Mouse (Mus musculus): ENCODE results near the gene Tbc1d22a. TPM values are rescaled to one million over a fixed set of nuclear protein-coding genes. Genes with fewer than 3 reads are reported as not detected.

The Tbc1d22a gene
- polyA plus RNA-seq, 1 experiment from 2014 or later: 12.0 TPM

DNA sequence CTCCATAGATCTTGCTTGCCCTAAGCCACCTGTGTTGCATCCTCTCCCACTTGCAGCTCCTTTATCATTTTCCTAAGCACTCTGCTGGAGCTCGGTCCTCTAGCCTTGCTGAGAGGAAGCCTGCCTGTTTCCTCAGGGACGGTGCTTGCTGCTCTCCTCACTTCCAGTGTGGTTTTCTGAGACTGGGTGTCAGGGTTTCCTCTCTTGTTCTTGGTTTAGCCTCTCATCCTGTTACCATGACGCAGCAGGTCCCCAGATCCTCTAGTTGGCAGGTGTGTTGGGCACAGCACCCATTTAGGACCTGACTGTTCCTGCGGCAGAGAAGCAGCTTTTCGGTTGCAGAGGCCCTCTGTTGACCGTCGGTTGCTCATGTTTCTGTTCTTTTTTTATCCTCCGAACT lies 172.1 kb downstream of the Tbc1d22a start:
- no peaks in the 10 kb centered on the region for H3K36me3 ChIP-seq
- WGBS: 87% methylated on average over 8 of the region's 8 CpGs
- H3K4me1 ChIP-seq: peaks cover 13% of the 10 kb centered on the region
- H3K27ac ChIP-seq: no peak overlapping the region
- H3K9me3 ChIP-seq (replicated peaks): no peaks in the 10 kb centered on the region
- no peak for DNase-seq (ENCODE audit: low spot score)
- no peaks in the 10 kb centered on the region for H3K27me3 ChIP-seq (ENCODE audit: low read depth, poor library complexity, severe bottlenecking)
- no peak overlapping the region for H3K4me3 ChIP-seq

- Histone ChIP-seq H3K27me3 (ENCODE audit: low read depth, poor library complexity, severe bottlenecking) (no peaks in the 10 kb centered on the region), H3K27ac (no peak overlapping the region), H3K4me3 (no peak overlapping the region), H3K4me1 (peaks cover 13% of the 10 kb centered on the region), H3K36me3 (peaks cover 2% of the 10 kb centered on the region; the same call in 1 of the 2 replicates), H3K9me3 (replicated peaks) (no peaks in the 10 kb centered on the region)
- DNase-seq (ENCODE audit: low spot score): no peak
- WGBS: 82% methylated on average over 3 of the region's 3 CpGs
Measured at GRCm38 (mm10) chr15:86388597-86388996, 174.3 kb downstream of the Tbc1d22a start.

DNA sequence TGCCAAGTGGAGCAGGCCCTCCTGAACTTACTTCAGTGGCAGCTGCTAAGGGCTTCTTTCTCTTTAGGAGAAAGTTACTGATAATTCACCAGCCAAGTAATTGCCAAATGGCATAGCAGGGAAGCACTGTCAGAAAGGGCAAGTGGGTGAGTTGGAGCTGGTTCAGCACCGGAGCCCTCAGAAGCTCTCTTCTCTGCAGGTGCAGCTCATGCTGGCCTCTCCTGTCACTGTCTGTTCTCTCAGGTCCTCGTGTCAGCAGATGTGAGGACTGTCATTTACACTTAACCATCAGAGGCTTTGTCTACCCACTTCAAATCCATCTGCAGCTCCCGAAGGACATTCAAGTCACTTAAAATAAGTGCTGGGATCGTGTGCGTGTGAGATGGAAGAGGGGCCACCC lies 190.6 kb downstream of the Tbc1d22a start:
- 81% methylated on average over 5 of the region's 5 CpGs for WGBS
- H3K27me3 ChIP-seq (ENCODE audit: low read depth, poor library complexity, severe bottlenecking): no peaks in the 10 kb centered on the region
- H3K9me3 ChIP-seq (replicated peaks): no peaks in the 10 kb centered on the region
- H3K4me1 ChIP-seq: 0 out of 2 replicates have a peak, but pooled peaks cover 5% of the 10 kb centered on the region
- H3K27ac ChIP-seq: no peak overlapping the region
- no peaks in the 10 kb centered on the region for H3K36me3 ChIP-seq
- H3K4me3 ChIP-seq: no peak overlapping the region
- DNase-seq (ENCODE audit: low spot score): no peak

GRCm38 (mm10) chr15:86405527-86405926 lies 191.3 kb downstream of the Tbc1d22a start:
- no peaks in the 10 kb centered on the region for H3K36me3 ChIP-seq
- H3K4me1 ChIP-seq: 0 out of 2 replicates have a peak, but pooled peaks cover 5% of the 10 kb centered on the region
- H3K9me3 ChIP-seq (replicated peaks): no peaks in the 10 kb centered on the region
- DNase-seq (ENCODE audit: low spot score): peak; percentile 76
- H3K4me3 ChIP-seq: no peak overlapping the region
- no peaks in the 10 kb centered on the region for H3K27me3 ChIP-seq (ENCODE audit: low read depth, poor library complexity, severe bottlenecking)
- WGBS: 24% methylated on average over 4 of the region's 4 CpGs
- 0 out of 2 replicates have a peak overlapping the region, but pooled peaks have one; percentile 12 for H3K27ac ChIP-seq

DNA sequence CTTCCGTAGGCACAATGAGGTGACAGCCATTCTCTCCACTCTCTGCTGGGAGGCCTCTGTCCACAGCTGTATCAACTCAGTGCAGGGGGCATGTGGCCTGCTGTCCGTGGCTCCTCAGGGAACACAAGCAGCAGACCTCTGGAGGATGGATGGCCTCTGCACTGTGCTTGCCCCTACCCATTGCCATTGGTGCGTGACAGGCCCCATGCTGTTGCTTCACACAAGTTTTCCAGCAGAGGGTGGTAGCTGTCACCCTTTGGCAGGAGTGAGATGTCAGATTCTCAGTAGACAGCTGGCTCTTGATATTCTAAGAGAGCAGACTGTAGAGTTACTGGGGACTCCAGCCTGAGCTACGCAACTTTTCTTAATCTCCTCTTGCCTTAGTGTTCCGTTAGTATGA lies 195.1 kb downstream of the Tbc1d22a start:
- WGBS: 69% methylated on average over 5 of the region's 5 CpGs
- H3K27me3 ChIP-seq (ENCODE audit: low read depth, poor library complexity, severe bottlenecking): no peaks in the 10 kb centered on the region
- H3K4me1 ChIP-seq: 0 out of 2 replicates have a peak, but pooled peaks cover 3% of the 10 kb centered on the region
- H3K4me3 ChIP-seq: no peak overlapping the region
- H3K36me3 ChIP-seq: no peaks in the 10 kb centered on the region
- H3K27ac ChIP-seq: no peak overlapping the region
- no peak for DNase-seq (ENCODE audit: low spot score)
- no peaks in the 10 kb centered on the region for H3K9me3 ChIP-seq (replicated peaks)

DNA sequence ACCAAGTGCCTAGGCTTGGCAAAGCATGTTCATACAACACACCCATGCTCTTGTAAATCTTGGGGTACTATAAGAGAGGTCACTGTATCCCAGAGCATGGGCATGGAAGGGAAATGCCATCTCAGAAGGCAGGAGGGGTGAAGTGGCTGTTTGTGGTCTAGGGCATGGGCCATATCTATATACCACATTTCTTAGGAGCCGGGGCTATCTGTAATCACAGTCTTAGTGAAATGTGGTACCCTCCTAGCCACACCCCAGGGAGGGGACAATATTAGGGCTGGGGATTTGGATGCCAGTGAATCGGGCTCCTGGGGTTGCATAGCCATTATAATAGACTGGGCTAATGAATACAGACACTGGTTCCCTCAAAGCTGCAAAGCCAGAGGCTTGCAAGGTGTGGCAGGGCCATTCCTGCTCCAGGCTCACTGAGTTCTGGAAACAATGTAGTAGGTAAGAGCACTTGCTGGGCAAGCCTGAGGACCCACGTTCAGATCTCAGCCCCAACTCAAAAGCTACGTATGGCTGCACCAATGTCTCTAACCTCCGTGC lies 197.3 kb downstream of the Tbc1d22a start:
- no peak for DNase-seq (ENCODE audit: low spot score)
- 80% methylated on average over 5 of the region's 5 CpGs for WGBS
- Histone ChIP-seq H3K4me1 (no peaks in the 10 kb centered on the region), H3K9me3 (replicated peaks) (no peaks in the 10 kb centered on the region), H3K27me3 (ENCODE audit: low read depth, poor library complexity, severe bottlenecking) (no peaks in the 10 kb centered on the region), H3K27ac (no peak overlapping the region), H3K36me3 (no peaks in the 10 kb centered on the region), H3K4me3 (no peak overlapping the region)

DNA sequence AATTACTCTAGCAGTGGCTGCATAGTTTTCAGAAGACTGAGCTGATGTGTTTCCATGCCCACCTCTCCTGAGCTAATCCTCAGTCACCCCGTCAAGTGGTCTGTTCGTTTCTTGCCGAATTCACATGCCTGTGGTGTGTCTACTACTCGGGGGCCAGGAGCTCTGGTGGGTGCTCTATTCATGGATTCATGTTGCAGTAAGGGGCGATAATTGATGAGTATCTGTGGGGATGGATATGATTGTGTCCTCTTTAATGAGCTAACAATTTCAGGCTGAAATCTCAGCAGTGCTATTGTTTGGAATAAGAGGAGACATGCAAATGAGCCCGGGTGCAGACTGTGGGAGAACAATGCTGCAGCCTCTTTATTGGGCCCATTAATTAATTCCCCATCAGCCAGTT lies 201.7 kb downstream of the Tbc1d22a start:
- DNase-seq (ENCODE audit: low spot score): no peak
- no peaks in the 10 kb centered on the region for H3K9me3 ChIP-seq (replicated peaks)
- 84% methylated on average over 6 of the region's 6 CpGs for WGBS
- no peaks in the 10 kb centered on the region for H3K36me3 ChIP-seq
- no peak overlapping the region for H3K4me3 ChIP-seq
- 0 out of 2 replicates have a peak, but pooled peaks cover 3% of the 10 kb centered on the region for H3K27me3 ChIP-seq (ENCODE audit: low read depth, poor library complexity, severe bottlenecking)
- peaks cover 6% of the 10 kb centered on the region; the same call in 1 of the 2 replicates for H3K4me1 ChIP-seq
- H3K27ac ChIP-seq: no peak overlapping the region

DNA sequence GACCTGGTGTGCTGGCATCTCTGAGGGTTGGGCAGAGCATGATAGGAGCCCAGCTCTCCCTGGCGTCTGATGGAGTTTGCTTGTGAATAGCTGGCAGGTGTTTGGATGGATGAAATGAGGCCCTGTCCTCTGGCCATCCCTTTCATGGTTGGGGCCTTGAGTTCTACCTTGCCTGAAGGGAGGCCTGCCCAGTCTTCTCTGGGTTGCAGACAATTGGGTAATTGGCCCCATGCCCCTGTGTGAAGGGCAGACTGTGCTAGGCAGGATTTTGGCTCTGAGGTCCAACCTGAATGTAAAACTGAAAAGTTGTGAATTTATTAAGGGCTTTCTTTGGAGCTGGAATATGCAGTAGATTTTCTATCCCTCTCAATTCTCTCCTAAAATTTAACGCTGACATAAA lies 204.2 kb downstream of the Tbc1d22a start:
- H3K4me3 ChIP-seq: no peak overlapping the region
- no peak overlapping the region for H3K27ac ChIP-seq
- H3K27me3 ChIP-seq (ENCODE audit: low read depth, poor library complexity, severe bottlenecking): 0 out of 2 replicates have a peak, but pooled peaks cover 3% of the 10 kb centered on the region
- H3K9me3 ChIP-seq (replicated peaks): no peaks in the 10 kb centered on the region
- 88% methylated on average over 2 of the region's 2 CpGs for WGBS
- H3K36me3 ChIP-seq: no peaks in the 10 kb centered on the region
- H3K4me1 ChIP-seq: peaks cover 15% of the 10 kb centered on the region
- no peak for DNase-seq (ENCODE audit: low spot score)

DNA sequence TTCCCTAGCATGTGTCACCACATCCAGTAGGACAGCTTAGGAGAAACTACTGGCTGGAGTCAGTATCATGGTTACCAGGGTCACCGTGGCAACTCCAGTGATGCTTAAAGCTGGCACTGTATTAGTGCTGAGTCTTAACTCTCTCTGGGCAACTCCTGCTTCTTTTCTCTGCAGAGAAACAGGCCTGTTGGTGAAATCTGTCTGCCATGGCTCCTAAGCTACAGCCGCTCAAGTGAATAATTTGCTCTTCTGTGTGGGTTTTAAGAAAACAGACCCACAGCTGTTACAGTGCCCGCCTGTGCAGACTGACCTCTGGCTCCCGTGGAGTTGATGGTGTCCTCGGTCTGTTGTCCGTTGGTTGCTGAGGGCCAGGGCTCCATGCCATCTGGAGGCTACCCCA lies 205.4 kb downstream of the Tbc1d22a start:
- DNase-seq (ENCODE audit: low spot score): no peak
- 84% methylated on average over 6 of the region's 6 CpGs for whole genome bisulfite sequencing
- Histone ChIP-seq H3K4me3 (no peak overlapping the region), H3K9me3 (replicated peaks) (no peaks in the 10 kb centered on the region), H3K27me3 (ENCODE audit: low read depth, poor library complexity, severe bottlenecking) (0 out of 2 replicates have a peak, but pooled peaks cover 3% of the 10 kb centered on the region), H3K36me3 (no peaks in the 10 kb centered on the region), H3K27ac (no peak overlapping the region), H3K4me1 (peaks cover 22% of the 10 kb centered on the region)

GRCm38 (mm10) chr15:86422858-86423257 lies 208.6 kb downstream of the Tbc1d22a start:
- WGBS: 63% methylated on average over 1 of the region's 1 CpGs
- H3K27ac ChIP-seq: peak overlapping the region; percentile 71
- peaks cover 26% of the 10 kb centered on the region for H3K4me1 ChIP-seq
- no peak for DNase-seq (ENCODE audit: low spot score)
- H3K27me3 ChIP-seq (ENCODE audit: low read depth, poor library complexity, severe bottlenecking): 0 out of 2 replicates have a peak, but pooled peaks cover 3% of the 10 kb centered on the region
- no peak overlapping the region for H3K4me3 ChIP-seq
- no peaks in the 10 kb centered on the region for H3K36me3 ChIP-seq
- H3K9me3 ChIP-seq (replicated peaks): no peaks in the 10 kb centered on the region

- H3K36me3 ChIP-seq: no peaks in the 10 kb centered on the region
- no peak overlapping the region for H3K4me3 ChIP-seq
- H3K9me3 ChIP-seq (replicated peaks): no peaks in the 10 kb centered on the region
- peaks cover 31% of the 10 kb centered on the region for H3K4me1 ChIP-seq
- H3K27me3 ChIP-seq (ENCODE audit: low read depth, poor library complexity, severe bottlenecking): no peaks in the 10 kb centered on the region
- H3K27ac ChIP-seq: no peak overlapping the region; the same call in 1 of the 2 replicates
- 73% methylated on average over 2 of the region's 2 CpGs for WGBS
- no peak for DNase-seq (ENCODE audit: low spot score)
Measured at GRCm38 (mm10) chr15:86423884-86424283, 209.6 kb downstream of the Tbc1d22a start.

GRCm38 (mm10) chr15:86424971-86425370 lies 210.7 kb downstream of the Tbc1d22a start:
- Histone ChIP-seq H3K9me3 (replicated peaks) (no peaks in the 10 kb centered on the region), H3K4me1 (peaks cover 42% of the 10 kb centered on the region), H3K27me3 (ENCODE audit: low read depth, poor library complexity, severe bottlenecking) (no peaks in the 10 kb centered on the region), H3K27ac (peak overlapping the region; percentile 2; the same call in 1 of the 2 replicates), H3K36me3 (no peaks in the 10 kb centered on the region), H3K4me3 (no peak overlapping the region)
- no peak for DNase-seq (ENCODE audit: low spot score)
- 67% methylated on average over 8 of the region's 8 CpGs for WGBS

- Histone ChIP-seq H3K4me1 (peaks cover 57% of the 10 kb centered on the region), H3K27me3 (ENCODE audit: low read depth, poor library complexity, severe bottlenecking) (no peaks in the 10 kb centered on the region), H3K4me3 (no peak overlapping the region), H3K9me3 (replicated peaks) (no peaks in the 10 kb centered on the region), H3K27ac (peak overlapping the region; percentile 9; the same call in 1 of the 2 replicates), H3K36me3 (no peaks in the 10 kb centered on the region)
- 83% methylated on average over 5 of the region's 5 CpGs for WGBS
- DNase-seq (ENCODE audit: low spot score): no peak
Measured at GRCm38 (mm10) chr15:86426364-86427000, 212.2 kb downstream of the Tbc1d22a start.

Measured in limb, embryonic 10.5 days (tissue).